Mouse (Mus musculus) frontal cortex, adult 2 months (tissue): ENCODE data around the gene Tysnd1. TPM values are rescaled to one million over a fixed set of nuclear protein-coding genes. Genes with fewer than 3 reads are reported as not detected.

Experiments
- DNase-seq, 2 experiments: peaks; one replicate each; pipeline ENCODE4 v3.0.0; 2022; ENCODE audit warnings: low spot score in 1 of 2; ENCODE audit errors: extremely low spot score in 1 of 2
- polyA plus RNA-seq: library from polyadenylated mRNA; depleted of rRNA; stranded (reverse); fragments of >200 nt; gene quantifications from 2 replicates; pipeline ENCODE4 v1.2.3, GENCODE M21; 2012; rRNA removed

Tysnd1 gene
- polyA plus RNA-seq: 23.3 and 29.3 TPM in 2 replicates

DNA sequence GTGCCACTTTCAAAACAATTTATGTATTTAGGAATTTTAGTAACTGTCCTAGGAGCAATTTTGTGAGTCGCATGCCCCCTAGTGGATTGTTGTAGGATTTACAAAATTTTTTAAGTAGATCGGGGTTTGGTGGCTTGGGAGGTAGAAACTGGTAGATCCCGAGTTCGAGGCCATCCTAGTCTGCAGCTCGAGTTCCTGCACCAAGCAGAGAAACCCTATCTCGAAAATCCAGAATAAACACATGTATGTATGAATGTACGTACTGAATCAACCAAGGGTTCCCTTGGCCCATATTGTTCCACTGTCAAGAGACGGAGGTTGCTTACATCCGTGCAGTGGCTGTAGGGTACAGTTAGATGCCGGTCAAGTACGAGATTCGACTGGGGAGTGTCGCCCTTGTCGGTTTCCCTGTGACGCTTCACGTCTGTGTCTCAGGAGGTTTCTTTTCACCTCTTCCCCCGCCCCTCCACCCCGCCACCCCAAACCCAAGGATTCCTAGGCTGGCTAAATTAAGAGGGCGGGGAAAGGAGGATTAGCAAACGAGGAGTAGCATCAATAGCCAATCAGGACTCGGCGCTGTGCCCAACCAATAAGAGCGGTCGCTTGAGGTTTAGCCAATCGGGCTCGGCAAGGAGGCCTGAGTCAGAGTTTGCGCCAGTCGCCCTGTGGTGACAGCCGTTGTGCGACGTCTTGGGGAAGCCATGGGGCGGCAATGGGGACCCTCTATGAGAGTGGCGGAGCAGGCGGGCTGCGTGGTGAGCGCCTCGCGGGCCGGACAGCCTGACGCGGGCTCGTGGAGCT is at the start of gene Tysnd1:
Gene Tysnd1, plus strand, starts transcription at position 645 of the 801 bp plus-strand sequence.
- peak; percentile 96 to 99 for DNase-seq

DNA sequence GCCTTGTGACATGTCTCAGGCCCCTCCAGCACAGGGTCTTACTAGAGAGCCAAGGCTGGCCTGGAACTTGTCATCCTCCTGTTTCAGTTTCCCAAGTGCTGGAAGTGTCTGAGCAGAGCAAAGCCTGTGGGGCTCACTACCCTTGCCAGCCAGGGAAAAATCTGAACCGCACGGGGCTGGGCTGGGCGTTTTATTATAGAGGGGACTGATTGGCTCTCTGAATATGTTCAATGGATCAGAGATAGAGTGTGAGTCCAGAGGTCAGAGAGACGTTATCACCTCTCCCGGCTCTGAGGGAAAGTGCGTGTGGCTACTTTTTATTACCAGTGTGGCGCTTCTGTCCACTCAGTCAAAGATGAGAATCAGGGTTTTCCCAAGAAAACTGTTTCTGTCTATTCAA is 48.8 kb upstream of the Tysnd1 start:
- no peak for DNase-seq

DNA sequence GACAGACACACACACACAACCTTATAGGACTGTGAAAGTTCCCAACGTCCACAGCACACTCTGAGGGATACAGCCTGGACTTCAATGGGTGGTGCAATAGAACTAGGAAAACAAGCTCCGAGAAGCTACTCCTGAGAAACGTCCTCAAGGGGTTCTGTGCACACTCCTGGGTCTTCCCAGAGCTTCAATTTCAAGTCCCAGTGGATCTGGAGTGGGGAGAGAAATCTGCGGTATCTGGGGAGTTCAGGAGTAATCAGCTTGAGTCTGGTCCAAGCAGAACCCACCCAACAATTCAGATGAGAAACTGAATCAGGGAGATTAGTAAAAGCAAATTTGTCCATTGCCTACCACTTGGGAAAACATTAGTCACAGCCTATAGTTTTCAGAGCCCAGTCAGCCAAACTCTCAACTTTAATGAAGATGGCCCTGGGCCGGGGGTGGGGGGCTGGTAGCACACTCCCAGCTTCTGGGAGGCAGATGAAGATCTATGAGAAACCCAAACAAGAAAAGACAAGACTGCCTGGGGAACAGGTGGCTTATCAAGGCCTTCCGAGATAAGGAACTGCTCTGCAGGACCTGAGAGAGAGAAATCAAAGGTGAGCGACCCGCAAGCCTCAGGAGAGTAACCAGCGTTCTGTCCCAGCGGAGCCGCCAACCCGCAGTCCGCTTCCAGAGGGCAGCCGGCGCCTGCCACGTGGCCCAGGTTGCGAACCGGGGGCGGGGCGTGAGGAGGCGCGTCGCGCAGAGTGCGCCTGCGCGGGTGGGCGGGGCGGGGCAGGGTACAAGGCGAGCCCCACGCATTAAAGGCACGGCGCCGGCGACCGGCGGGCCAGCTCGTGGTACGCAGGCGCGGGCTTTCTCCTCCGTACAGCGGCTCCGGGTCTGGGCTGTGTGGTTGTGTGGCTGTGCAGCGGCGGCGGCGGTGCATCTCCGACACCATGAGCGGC is 47.3 kb upstream of the Tysnd1 start, which contains the start of gene Ppa1:
Gene Ppa1, plus strand, starts transcription at position 763 of the 947 bp plus-strand sequence.
- peak in 1 of 2 experiments; percentile 87 for DNase-seq

DNA sequence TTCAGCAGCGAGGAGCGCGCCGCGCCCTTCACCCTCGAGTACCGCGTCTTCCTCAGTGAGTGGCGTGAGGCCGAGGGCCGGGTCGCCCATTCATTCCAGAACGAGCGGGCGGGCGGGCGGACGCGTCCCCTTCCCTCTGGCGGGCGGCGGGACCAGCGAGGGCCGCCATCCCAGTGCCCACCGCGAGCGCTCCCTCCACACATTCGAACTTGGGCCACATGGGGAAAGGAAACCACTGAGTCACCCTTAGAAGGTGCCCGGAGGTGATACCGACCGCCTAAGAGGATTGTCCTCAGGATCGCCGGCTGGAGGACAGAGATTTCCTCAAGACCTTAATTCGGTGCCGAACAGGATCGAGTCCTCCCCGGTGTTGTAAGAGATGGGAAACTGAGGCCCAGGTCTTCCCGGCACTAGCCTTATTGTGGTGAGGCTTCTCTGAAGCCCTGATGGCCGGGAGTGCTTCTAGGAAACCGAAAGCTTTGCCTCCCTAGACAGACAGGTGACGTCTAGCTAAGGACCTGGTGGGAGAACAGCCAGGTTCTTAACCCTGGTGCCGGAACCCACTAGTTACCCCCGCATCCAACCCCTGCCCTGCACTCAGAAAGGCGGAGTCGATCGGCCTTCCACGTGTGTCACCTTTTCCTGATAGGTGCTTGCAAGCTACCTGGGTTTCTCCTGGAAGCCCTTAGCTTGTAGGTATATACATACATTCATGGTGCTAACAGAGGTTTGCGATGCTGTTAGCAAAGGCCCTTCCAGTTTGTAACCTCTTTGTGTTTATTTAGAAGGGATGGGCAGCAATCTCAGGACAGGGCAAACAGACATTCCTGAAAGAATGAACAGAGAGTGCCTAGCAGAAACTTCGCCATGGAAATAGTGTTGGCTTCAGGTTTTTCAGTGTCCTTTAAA is 46.3 kb upstream of the Tysnd1 start:
- DNase-seq: no peak

DNA sequence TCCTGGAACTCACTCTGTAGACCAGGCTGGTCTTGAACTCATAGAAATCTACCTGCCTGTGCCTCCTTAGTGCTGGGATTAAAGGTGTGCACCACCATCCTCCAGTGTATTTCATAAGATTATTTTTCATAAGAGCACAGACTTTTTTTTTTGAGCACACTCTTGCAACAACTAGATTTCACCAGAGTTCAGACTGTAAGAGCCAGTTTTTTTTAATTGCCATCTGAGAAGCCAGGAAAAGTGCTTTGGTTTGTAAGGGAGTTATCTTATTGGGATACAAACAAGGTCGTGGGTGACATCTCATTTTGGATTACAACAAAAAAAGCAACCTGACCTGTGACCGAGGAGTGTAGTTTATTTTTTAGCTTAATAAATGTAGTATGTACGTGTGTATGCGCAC is 41.2 kb upstream of the Tysnd1 start:
- DNase-seq: no peak

DNA sequence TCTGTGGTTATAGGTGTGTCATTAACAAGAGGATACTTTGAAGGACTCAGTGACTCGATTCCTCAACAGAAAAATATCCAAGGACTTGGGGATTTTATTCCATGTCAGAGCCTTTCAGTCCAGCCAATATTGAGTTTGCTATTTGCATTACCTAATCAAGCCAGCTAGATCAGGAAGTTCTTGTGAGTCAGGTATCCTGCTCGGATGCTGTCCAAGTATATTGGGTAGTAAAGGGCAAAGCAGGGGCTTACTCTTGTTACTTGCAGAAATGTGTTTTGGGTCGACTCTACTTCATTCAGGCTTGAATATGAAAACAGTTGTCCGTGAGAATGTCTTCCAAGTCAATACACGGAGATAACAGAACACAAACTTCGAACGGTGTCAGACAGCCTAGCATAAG is 40.6 kb upstream of the Tysnd1 start:
- no peak for DNase-seq

DNA sequence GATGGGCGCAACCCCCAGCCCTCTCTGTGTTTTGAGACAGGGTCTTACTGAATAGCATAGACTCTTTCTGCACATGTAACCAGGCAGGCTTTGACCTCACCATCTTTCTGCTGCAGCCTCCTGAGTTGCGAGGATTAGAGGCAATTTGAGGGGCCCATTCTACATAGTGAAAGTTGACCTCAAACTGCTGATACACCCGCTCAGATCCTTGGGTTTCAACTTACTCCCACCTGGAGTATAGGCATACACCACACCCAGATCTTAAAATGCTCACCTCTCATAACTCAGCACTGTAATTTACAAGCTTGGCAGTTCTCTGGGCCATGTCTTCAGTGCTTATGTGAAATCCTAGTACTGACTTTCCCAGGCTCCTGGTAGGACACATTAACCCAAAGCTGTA is 40.1 kb upstream of the Tysnd1 start:
- no peak for DNase-seq

DNA sequence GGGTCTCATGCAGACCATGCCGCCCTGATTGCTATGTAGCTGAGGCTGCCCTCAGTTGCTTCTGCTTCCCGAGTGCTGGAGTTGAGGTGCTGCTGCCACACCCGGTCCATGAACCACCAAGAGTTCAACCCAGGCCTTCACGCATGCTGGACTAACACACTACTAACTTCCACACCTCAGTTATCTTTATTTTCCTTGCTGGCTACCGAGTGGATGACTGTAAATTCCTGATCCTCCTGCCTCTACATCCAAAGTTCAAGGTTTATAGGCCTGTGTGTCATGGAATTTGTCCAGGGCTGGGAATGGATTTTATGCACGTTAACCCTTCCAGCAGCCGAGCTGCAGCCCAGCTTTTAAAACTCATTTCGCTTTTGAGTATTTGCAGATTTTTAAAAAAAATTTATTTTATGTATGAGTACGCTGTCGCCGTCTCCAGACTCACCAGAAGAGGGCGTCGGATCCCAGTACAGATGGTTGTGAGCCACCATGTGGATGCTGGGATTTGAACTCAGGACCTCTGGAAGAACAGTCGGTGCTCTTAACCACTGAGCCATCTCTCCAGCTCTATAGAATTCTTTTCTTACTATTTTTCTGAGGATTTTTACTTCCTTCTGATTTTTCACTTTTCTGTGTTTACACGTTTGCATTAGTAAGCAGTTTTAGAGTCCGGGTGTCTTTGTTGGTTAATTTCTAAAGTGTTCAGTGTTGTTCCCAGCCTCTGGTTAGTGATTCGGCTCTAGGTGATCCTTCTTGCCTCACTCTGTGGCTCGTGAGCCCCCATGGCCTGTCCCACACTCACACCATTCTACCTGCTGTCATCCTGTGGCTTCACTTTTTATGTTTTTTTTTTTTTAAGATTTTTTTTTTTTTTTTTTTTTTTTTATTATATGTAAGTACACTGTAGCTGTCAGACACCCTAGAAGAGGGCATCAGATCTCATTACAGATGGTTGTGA is 38.1 kb upstream of the Tysnd1 start:
- no peak for DNase-seq

DNA sequence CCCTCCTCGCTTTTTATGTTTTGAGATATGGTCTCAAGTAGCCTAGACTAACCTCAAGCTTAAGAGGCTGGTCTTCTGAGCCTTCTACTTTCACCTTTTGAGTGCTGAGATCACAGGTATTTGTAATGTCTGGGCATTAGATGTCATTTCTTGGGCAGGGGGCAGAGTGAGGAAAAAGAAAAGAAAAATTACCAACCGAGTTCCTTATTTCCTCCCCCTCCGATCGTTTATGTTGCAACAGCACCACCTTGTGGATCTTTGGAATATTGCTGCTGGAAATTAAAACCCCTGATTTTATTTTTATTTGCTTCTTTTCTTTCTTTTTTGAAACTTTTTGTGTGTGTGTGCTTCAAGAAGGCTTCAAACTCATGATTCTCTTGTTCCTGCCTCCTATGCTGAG is 37.3 kb upstream of the Tysnd1 start:
- DNase-seq: peak in 1 of 2 experiments; percentile 62

DNA sequence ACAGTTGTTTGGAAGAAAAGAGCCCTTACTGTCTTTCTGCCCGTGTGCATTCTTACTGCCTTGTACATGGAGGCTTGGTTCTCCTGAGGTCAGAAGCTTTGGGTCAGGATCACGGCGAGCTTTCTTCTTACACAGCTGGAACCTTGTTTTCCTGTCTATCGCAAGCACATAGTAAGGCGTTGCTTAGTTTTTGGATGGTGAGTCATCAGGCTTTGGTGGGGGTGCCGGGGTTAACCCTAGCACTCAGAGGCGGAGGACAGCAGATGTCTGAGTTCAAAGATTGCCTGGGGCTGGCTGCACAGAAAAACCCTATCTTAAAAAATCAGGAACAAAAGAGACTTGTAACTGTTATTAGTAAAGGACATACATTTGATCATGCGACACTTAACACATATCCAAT is 33.4 kb upstream of the Tysnd1 start:
- DNase-seq: no peak

DNA sequence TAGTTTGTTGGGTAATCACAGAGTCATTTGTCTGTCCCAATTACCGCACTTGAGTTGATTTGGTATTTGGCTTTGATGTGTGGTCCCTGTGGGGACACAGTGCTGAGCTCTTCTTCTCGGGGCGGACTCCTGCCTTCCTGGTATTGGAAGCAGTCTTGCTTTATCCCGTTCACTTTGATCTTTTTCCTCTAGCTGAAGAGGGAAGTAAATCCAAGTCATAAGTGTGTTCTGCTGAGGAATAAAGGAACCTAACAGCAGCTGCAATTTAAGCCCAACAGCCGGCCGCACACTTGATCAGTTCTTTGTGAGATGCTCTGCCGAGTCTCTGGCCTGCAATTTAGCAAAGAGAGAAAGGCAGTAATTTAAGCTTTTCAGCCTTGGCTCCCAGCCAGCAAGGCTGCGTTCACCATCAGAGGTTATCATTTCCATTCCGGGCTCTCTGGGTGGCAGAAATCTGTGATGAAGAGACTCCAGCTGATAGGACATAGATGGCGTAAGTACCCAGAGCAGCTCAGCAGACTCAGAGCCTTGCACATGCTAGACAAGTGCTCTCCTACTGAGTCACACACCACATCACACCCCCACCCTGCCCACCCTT is 32.8 kb upstream of the Tysnd1 start:
- DNase-seq: peak in 1 of 2 experiments; percentile 28

DNA sequence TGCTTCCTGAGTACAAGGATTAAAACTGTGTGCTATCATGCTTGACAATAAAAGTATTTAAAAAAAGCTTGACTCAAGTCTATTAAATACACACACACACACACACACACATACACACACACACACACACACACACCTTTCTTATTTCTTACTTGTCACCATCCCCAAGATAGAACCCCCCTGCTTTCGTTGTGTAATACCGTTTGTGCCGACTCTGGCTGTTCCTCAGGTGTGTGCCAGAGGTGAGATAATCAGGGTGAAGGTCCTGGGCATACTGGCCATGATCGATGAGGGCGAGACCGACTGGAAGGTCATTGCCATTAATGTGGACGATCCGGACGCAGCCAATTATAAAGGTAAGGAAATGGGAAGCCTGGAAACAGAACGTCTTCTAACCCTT is 30.2 kb upstream of the Tysnd1 start:
- DNase-seq: no peak

DNA sequence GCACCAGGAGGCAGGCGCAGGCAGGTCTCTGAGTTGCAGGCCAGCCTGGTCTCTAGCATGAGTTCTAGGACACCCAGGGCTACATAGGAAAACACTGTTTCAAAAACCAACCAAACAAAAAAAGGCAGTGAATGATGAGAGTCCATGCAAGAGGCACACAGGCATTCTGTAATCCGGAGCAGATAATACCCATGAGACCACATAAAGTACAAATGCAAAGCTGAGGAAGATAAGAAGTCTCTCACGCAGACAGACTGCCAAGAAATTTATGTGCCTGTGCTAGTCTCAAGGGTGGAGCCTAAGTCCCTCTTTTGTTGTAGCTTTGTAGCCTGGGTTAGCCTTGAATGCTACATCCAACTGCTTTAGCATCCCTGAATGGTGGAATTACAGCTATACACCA is 29.7 kb upstream of the Tysnd1 start:
- DNase-seq: no peak

DNA sequence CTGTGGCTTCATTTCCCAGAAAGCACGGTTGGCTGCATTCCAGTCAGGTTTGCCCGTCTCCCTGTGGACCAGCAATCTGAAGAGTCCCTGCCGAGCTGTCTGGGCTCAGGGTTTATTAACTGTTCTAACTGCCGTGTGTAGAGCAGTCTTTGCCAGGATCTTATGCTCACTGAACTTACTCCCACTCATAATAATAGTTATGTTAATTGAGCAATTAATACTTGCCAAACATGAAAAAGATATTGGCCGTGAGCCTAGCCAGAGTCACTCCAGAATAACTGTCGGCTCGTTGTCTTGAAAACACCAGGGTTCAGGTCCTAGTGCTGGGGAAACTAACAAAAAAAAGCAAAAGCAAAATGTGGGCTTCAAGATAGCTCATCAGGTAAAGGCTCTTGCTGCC is 26.0 kb upstream of the Tysnd1 start:
- no peak for DNase-seq

DNA sequence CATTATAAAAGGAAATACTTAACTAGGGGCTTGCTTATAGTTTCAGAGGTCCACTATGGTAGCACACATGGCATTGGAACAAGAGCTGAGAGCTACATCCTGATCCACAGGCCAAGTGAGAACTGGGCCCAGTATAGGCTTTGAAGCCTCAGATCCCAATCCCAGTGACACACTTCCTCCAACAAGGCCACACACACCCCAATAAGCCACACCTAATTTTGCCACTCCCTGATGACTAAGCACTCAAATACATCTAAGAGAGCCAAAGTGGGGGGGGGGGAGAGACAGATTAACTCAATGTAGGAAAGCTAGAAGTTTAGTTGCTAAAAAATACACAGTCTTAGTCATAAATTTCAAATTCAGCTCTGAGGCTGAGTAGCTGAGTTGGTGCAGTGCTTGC is 25.4 kb upstream of the Tysnd1 start:
- DNase-seq: no peak

DNA sequence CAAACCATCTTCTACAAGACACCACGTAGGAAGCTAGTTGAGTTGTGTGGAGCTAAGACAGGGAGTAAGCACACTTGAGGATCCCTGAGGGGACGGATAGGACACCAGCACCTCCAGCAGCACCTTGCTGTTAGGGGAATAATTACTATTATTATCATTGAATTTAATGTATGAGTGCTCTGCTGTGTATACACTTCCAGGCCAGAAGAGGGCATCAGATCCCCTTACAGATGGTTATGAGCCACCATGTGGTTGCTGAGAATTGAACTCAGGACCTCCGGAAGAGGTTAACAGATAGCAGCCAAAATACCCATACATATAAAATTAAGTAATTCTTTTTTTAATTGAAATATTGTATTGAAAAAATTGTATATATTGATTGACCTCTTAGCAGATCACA is 24.6 kb upstream of the Tysnd1 start:
- DNase-seq: no peak

DNA sequence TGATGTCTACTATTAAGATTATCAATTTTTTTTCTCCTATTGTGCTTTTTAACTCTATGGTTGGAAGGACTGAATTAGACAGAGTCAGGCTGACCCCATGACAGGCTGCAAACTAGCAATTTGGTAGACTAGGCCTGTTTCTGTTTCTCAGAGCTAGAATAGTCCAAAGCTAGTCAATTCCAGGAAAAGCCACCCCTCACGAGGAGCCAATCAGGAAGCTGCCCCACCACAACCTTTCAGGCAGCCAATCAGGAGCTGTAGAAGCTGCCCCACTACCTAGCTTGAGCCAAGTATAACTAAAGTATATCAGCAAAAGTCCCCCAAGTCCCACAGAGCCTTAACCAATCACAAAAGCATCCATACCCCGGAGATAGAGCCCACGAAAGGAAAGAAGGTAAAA is 19.4 kb upstream of the Tysnd1 start:
- DNase-seq: no peak

DNA sequence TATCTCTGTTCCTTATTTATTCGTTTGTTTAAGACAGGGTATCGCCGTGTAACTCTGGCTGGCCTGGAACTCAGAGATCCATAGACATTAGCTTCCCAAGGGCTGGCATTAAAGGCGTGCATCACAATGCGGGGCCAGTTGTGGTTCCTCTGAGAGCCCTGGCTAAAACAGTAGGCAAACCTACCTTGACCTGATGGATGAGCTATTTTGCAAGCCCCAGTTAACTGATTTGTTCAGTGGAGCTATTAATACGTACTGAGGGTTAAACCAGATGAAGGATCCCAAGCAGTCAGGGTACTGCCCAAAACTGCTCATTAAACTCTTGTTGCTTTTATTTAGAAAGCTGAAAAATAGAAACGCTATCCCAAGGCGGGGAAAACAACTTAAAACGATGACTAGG is 15.8 kb upstream of the Tysnd1 start:
- DNase-seq: no peak
